Mouse (Mus musculus) left cerebral cortex, adult 6 months (tissue): ENCODE results near the gene Tdp1. TPM values are rescaled to one million over a fixed set of nuclear protein-coding genes. Genes with fewer than 3 reads are reported as not detected.

Source experiments
- long read RNA-seq, 2 experiments: library from polyadenylated mRNA; unstranded; transcript quantifications; one replicate each; pipeline ENCODE4 v2.0.0; 2019 to 2020
- polyA plus RNA-seq: library from polyadenylated mRNA; unstranded; fragments of <200 nt; fragmentation: Nextera tagmentation; gene quantifications from 2 replicates; pipeline ENCODE4 v1.2.3, GENCODE M21; 2021

Gene Tdp1
- 16.2 and 19.5 TPM in 2 replicates for polyA plus RNA-seq
- long read RNA-seq, experiment 1, transcript Tdp1-207 (16 exons, 2,036 nt) = major isoform, 78 of 132 reads
- long read RNA-seq, experiment 1, transcript Tdp1-201 (15 exons, 2,019 nt) = minor isoform, 10 of 132 reads
- long read RNA-seq, experiment 1, partial matches to known transcripts = 13 of 132 reads
- long read RNA-seq, experiment 1, other reads (novel, unspliced or antisense) = 31 of 132 reads
- long read RNA-seq, experiment 2, transcript Tdp1-207 (16 exons, 2,036 nt) = major isoform, 19 of 28 reads
- long read RNA-seq, experiment 2, partial matches to known transcripts = 2 of 28 reads
- long read RNA-seq, experiment 2, other reads (novel, unspliced or antisense) = 3 of 28 reads

DNA sequence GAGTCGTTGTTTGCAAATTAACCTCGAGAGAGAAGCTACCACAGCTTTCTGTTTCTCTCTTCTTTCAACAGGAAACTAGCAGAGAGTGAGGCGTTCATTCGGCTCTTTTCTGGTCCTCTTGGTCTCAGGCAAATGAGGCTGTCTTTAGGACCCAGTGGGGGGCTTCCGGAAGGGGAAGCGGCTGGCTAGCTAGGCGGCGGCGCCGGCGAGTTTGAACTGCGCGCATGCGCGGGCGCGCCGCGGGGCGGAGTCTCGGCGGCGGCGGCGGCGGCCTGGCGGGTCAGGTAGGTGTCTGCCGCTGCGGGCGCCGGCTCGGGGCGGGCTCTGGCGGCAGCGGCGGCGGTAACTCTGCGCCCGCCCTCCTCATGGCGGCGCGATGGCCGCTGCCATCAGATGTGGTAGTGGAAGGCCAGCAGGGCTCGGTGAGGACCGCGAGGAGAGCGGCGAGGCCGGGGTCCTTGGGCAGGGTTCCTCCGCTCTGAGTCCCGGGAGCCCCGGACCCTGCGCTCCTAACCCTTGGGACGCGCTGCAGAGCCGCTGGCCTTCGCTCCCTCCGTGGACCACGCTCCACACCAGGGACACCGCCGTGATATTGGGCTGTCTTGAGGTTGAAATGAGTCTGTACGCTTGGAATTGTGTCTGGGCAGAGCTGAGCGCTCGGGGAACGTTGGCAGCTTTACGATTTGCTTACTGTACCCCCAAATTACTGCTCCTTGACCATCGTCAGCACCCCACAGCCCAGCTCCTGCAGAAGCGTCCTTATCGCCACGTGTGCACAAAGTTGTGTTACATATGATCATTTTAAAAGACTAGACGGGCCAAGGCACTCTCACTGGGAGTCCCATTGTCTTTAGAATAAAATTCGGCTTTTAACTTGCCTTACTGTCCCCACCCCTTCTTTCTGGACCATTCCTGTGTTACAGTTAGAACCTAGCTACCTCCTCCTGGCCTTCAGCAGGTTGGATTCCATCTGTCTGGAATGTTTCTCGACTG is at the start of gene Tdp1, which contains the start of gene Efcab11:
Tdp1 (plus strand) TSS at position 249 of the 993 bp plus-strand sequence.
Efcab11 (minus strand) TSS at position 171 of the 993 bp plus-strand sequence.

DNA sequence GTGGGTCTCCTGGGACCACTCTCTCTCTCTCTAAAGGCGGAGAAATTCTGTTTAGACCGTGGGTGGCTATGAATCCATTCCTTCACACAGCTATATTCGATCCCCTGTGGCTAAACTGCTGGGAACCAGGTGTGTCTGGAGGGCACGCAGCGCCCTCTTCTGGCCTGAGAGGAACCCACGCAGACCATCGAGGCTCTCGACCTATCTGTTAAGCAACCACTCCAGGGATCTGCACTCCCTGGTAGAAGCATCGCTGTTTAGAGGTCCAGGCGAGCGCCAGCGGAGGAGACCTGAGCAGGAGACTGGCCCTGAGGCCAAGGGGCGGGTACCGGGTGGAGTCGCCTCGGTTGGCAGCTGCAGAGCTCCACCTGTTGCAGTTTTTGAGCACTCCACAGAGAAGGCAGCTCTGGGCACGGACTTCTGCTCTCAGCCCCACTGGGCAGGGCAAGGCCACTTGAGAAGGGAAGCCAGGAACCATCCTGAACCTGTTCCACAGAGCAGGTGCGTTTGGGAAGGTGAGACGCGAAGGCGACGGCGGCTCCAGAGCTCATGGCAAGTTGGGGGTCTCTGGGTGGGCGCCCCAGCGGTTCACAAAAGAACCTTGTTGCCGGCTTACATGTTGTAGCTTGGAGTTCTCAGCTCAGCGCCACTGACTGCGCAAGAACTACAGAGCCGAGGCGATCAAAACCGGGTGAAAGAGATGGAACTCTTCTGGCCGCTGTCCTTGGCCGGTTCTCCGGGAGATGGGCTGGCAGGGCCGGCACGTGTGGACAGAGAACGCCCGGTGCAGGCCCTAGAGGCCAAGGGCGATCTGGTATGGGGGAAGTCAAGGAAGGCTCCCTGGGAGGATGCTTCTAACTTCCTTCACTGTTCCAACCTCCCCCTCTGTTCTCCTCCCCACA is 80.2 kb downstream of the Tdp1 start, which contains the start of gene Kcnk13:
Kcnk13 (plus strand) TSS at position 199 of the 902 bp plus-strand sequence.

Other genes starting within 250 kb of the Tdp1 start
- gene Efcab11, start 78 bp upstream of the Tdp1 start, polyA plus RNA-seq = 0.31 and 0.45 TPM in 2 replicates
- 5.6 and 8.7 TPM in 2 replicates for gene Kcnk13, start 80.0 kb downstream of the Tdp1 start, polyA plus RNA-seq
- gene Psmc1, start 225.6 kb downstream of the Tdp1 start, polyA plus RNA-seq = 202 and 209 TPM in 2 replicates